In the genomic region with DNA sequence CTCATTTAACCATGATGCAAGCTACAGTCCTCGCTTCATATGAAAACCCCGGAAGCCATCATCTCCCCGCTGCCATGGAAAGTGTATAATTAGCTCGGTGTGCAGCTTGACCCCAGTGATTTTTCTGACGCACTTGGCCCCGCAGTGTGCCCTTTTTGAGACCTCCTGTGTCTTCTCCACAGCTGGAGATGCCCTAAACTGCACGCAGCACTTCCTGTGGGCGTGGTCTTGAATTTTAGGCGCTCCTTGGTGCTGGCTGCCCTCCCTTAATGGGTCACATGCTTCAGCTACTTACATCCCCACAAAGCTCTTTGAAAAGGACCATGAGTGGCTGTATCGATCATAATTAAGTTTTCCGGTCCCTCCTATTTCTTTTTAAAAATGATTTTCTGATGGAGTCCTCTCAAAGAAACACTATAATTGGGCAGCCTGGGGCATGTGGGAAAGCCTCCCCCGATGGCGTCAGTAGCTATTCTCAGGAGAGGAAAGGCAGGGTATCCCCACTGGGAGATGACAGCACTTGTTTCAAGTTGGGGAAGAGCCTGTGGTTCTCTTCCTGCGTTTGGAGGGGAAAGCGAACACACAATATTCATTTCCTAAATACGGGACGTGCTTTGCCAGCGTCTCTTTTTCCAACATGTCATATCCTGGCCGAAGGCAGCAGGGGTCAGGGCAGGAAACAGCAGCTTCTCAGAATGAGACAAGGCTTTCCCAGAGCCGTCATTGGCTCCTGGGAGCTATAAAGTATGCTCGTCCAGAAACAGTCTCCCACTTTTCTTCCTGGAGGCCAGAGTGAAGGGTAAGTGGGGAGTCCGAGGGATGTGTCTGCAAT, we compare ENCODE assay signal across 8 mouse cellular contexts. TPM values are rescaled to one million over a fixed set of nuclear protein-coding genes. Genes with fewer than 3 reads are reported as not detected.
DNase-seq lines count a peak whose midpoint lies in the region; ATAC-seq lines count a peak whose summit lies in the region.

A gene (plus strand): TSS at position 488 of the 832 bp plus-strand sequence.

- 45% methylated on average over 22 of the region's 22 CpGs for WGBS in heart, embryonic 16.5 days
- 47% methylated on average over 22 of the region's 22 CpGs for WGBS in stomach, embryonic 16.5 days

- H3K9me3 ChIP-seq in heart, embryonic 16.5 days (replicated peaks; ENCODE audit: control insufficient read depth, low read length) = no peaks in the 10 kb centered on the region
- H3K9me3 ChIP-seq in stomach, embryonic 16.5 days (replicated peaks; ENCODE audit: control insufficient read depth, low read length) = no peaks in the 10 kb centered on the region

- peak; percentile 75 for DNase-seq in R1 (ENCODE audit: low read depth, low spot score)
- DNase-seq in embryo, embryonic 10.5 days (ENCODE audit: low spot score) = peak; percentile 56
- peak; percentile 68 for DNase-seq in kidney, postnatal 10 days
- DNase-seq in lung, postnatal 4 days = peak; percentile 49 to 62
- no peak for DNase-seq in cerebellum, postnatal 36 days

- H3K4me2 ChIP-seq in heart, embryonic 16.5 days (ENCODE audit: low read depth, low read length) = peak within 1 kb of the TSS; percentile 47
- H3K4me2 ChIP-seq in stomach, embryonic 16.5 days (ENCODE audit: low read depth, low read length) = peak within 1 kb of the TSS; percentile 37

- peak within 1 kb of the TSS; percentile 69 for H3K27ac ChIP-seq in heart, embryonic 16.5 days (ENCODE audit: low read length)
- peak within 1 kb of the TSS; percentile 19; the same call in 1 of the 2 replicates for H3K27ac ChIP-seq in stomach, embryonic 16.5 days (ENCODE audit: low read length)

- peaks cover 11% of the 10 kb centered on the region for H3K4me1 ChIP-seq in heart, embryonic 16.5 days (ENCODE audit: control insufficient read depth, insufficient read depth, low read length)
- no peaks in the 10 kb centered on the region for H3K4me1 ChIP-seq in stomach, embryonic 16.5 days (ENCODE audit: control insufficient read depth, insufficient read depth, low read length)

- peak within 1 kb of the TSS; percentile 5; the same call in 1 of the 2 replicates for H3K9ac ChIP-seq in heart, embryonic 16.5 days (ENCODE audit: low read length)
- no peak within 1 kb of the TSS for H3K9ac ChIP-seq in stomach, embryonic 16.5 days (ENCODE audit: low read length)

- peak within 1 kb of the TSS; percentile 67 for H3K4me3 ChIP-seq in heart, embryonic 16.5 days (ENCODE audit: low read length)
- peak within 1 kb of the TSS; percentile 19 for H3K4me3 ChIP-seq in stomach, embryonic 16.5 days (replicated peaks; ENCODE audit: low read length)

- ATAC-seq in heart, embryonic 16.5 days (replicated peaks; ENCODE audit: extremely low read depth, insufficient read depth, low FRiP score) = peak; percentile 42
- peak; percentile 19; the same call in 1 of the 2 replicates for ATAC-seq in stomach, embryonic 16.5 days (ENCODE audit: insufficient read depth, low FRiP score)
- ATAC-seq in cerebellum, adult (ENCODE audit: insufficient number of reproducible peaks, low FRiP score, low TSS enrichment) = no peak

- H3K36me3 ChIP-seq in heart, embryonic 16.5 days (ENCODE audit: control insufficient read depth, insufficient read depth) = no peaks in the 10 kb centered on the region
- no peaks in the 10 kb centered on the region for H3K36me3 ChIP-seq in stomach, embryonic 16.5 days (ENCODE audit: control insufficient read depth, insufficient read depth, low read length)

- H3K27me3 ChIP-seq in heart, embryonic 16.5 days (ENCODE audit: control insufficient read depth, insufficient read depth, low read length) = no peaks in the 10 kb centered on the region
- H3K27me3 ChIP-seq in stomach, embryonic 16.5 days (ENCODE audit: control insufficient read depth, insufficient read depth, low read length) = no peaks in the 10 kb centered on the region

RNA-seq across cellular contexts. Expression of the gene that starts here (rescaled TPM):
- 8.9 and 9.9 TPM in 2 replicates for polyA plus RNA-seq in heart, embryonic 16.5 days (2015; fragmentation: Nextera tagmentation; extraction: Ambion mirVana)
- polyA plus RNA-seq in stomach, embryonic 16.5 days (2015; fragmentation: Nextera tagmentation; extraction: Ambion mirVana) = 2.2 and 2.9 TPM in 2 replicates

Comparison
In these comparisons a context has a peak if more than half of its experiments do, and no peak if none do; other contexts are left out.
1. DNase-seq: peak in R1 (single experiment), embryo, embryonic 10.5 days (single experiment), kidney, postnatal 10 days (single experiment) and lung, postnatal 4 days (2 of 2); none in cerebellum, postnatal 36 days (0 of 2).